Mouse (Mus musculus): ENCODE measurements at regions not wholly inside any gene's neighbourhood (a gene's known extent, or its start where the extent isn't known, plus 50 kb on each side); places are given as distances from the start of the nearest gene placed in this dataset.

- in situ Hi-C loops (cut with MboI; ENCODE audit: unreplicated experiment in 2 of 2), result loop anchor here in 1 of 2 experiments (10.0 kb wide), 1 partner anchor 185 kb away; no protein-coding TSS in a partner anchor
Observed at GRCm38 (mm10) chr10:54269785-54270184, 193.4 kb upstream of the Man1a start.

- in situ Hi-C loops (cut with MboI; ENCODE audit: unreplicated experiment in 2 of 2), result loop anchor here in 1 of 2 experiments (10.0 kb wide), 1 partner anchor 185 kb away; no protein-coding TSS in a partner anchor
Observed at GRCm38 (mm10) chr10:54269354-54269753, 192.9 kb upstream of the Man1a start.

GRCm38 (mm10) chr10:54266656-54267055 lies 190.2 kb upstream of the Man1a start:
- in situ Hi-C loops (cut with MboI; ENCODE audit: unreplicated experiment in 2 of 2), result loop anchor here in 1 of 2 experiments (10.0 kb wide), 1 partner anchor 182 kb away; no protein-coding TSS in a partner anchor

- in situ Hi-C loops (cut with MboI; ENCODE audit: unreplicated experiment in 2 of 2), result no loop called here
Observed at GRCm38 (mm10) chr10:54254874-54255641, 178.6 kb upstream of the Man1a start.

- in situ Hi-C loops (cut with MboI; ENCODE audit: unreplicated experiment in 2 of 2), result no loop called here
Observed at GRCm38 (mm10) chr10:54244995-54245394, 168.6 kb upstream of the Man1a start.

GRCm38 (mm10) chr10:54202362-54202761 lies 126.0 kb upstream of the Man1a start:
- in situ Hi-C loops (cut with MboI; ENCODE audit: unreplicated experiment in 2 of 2), result no loop called here

- in situ Hi-C loops (cut with MboI; ENCODE audit: unreplicated experiment in 2 of 2), result no loop called here
Observed at GRCm38 (mm10) chr10:54201727-54202126, 125.3 kb upstream of the Man1a start.

- in situ Hi-C loops (cut with MboI; ENCODE audit: unreplicated experiment in 2 of 2), result no loop called here
Observed at GRCm38 (mm10) chr10:54182670-54183069, 106.3 kb upstream of the Man1a start.

GRCm38 (mm10) chr10:54169320-54169719 lies 92.9 kb upstream of the Man1a start:
- in situ Hi-C loops (cut with MboI; ENCODE audit: unreplicated experiment in 2 of 2), result no loop called here

GRCm38 (mm10) chr10:54161091-54161742 lies 84.8 kb upstream of the Man1a start:
- in situ Hi-C loops (cut with MboI; ENCODE audit: unreplicated experiment in 2 of 2), result no loop called here

GRCm38 (mm10) chr10:54153928-54154327 lies 77.5 kb upstream of the Man1a start:
- in situ Hi-C loops (cut with MboI; ENCODE audit: unreplicated experiment in 2 of 2), result no loop called here

GRCm38 (mm10) chr10:54132634-54133033 lies 56.2 kb upstream of the Man1a start:
- in situ Hi-C loops (cut with MboI; ENCODE audit: unreplicated experiment in 2 of 2), result no loop called here
